Mouse (Mus musculus): ENCODE measurements at regions not wholly inside any gene's neighbourhood (a gene's known extent, or its start where the extent isn't known, plus 50 kb on each side); places are given as distances from the start of the nearest gene placed in this dataset.
"Not testable (repeated sequence)": the region's sequence is repeated elsewhere in the genome, so short reads cannot be mapped to it uniquely, and the experiment has no call there.

GRCm38 (mm10) chr19:59516957-59517356 is 58.8 kb downstream of the Emx2 start:
- intact Hi-C loops (cut with DNase I): no loop called here
- DNase-seq (ENCODE audit: low spot score): no peak

- no peak for DNase-seq (ENCODE audit: low spot score)
- intact Hi-C loops (cut with DNase I): no loop called here
These were observed 61.0 kb downstream of the Emx2 start for GRCm38 (mm10) chr19:59519156-59519555.

- intact Hi-C loops (cut with DNase I): no loop called here
- DNase-seq (ENCODE audit: low spot score): no peak
These were observed 64.0 kb downstream of the Emx2 start for GRCm38 (mm10) chr19:59522176-59522575.

GRCm38 (mm10) chr19:59523356-59523755 is 65.2 kb downstream of the Emx2 start:
- intact Hi-C loops (cut with DNase I): no loop called here
- no peak for DNase-seq (ENCODE audit: low spot score)

GRCm38 (mm10) chr19:59564101-59564500 is 105.9 kb downstream of the Emx2 start:
- intact Hi-C loops (cut with DNase I): no loop called here
- no peak for DNase-seq (ENCODE audit: low spot score)

- no peak for DNase-seq (ENCODE audit: low spot score)
- intact Hi-C loops (cut with DNase I): no loop called here
These were observed 110.7 kb downstream of the Emx2 start for GRCm38 (mm10) chr19:59568907-59569306.

- intact Hi-C loops (cut with DNase I); DNase-seq (ENCODE audit: low spot score): not testable (repeated sequence)
These were observed 111.4 kb downstream of the Emx2 start for GRCm38 (mm10) chr19:59569590-59569989.

- no peak for DNase-seq (ENCODE audit: low spot score)
- intact Hi-C loops (cut with DNase I): no loop called here
These were observed 116.2 kb downstream of the Emx2 start for GRCm38 (mm10) chr19:59574346-59574745.

- intact Hi-C loops (cut with DNase I): no loop called here
- DNase-seq (ENCODE audit: low spot score): no peak
These were observed 119.7 kb downstream of the Emx2 start for GRCm38 (mm10) chr19:59577886-59578285.

- DNase-seq (ENCODE audit: low spot score): no peak
- intact Hi-C loops (cut with DNase I): no loop called here
These were observed 121.5 kb downstream of the Emx2 start for GRCm38 (mm10) chr19:59579676-59580075.

- intact Hi-C loops (cut with DNase I): no loop called here
- DNase-seq (ENCODE audit: low spot score): no peak
These were observed 127.7 kb downstream of the Emx2 start for GRCm38 (mm10) chr19:59585835-59586234.

GRCm38 (mm10) chr19:59587303-59587702 is 129.1 kb downstream of the Emx2 start:
- intact Hi-C loops (cut with DNase I): no loop called here
- no peak for DNase-seq (ENCODE audit: low spot score)

- no peak for DNase-seq (ENCODE audit: low spot score)
- intact Hi-C loops (cut with DNase I): no loop called here
These were observed 129.9 kb downstream of the Emx2 start for GRCm38 (mm10) chr19:59588068-59588522.

- no peak for DNase-seq (ENCODE audit: low spot score)
These were observed 131.8 kb downstream of the Emx2 start for GRCm38 (mm10) chr19:59590021-59590420.

GRCm38 (mm10) chr19:59592060-59592459 is 133.9 kb downstream of the Emx2 start:
- no peak for DNase-seq (ENCODE audit: low spot score)
- intact Hi-C loops (cut with DNase I): no loop called here

More at GRCm38 (mm10) chr19:59590021-59590420, 131.8 kb downstream of the Emx2 start:
- intact Hi-C loops (cut with DNase I): no loop called here

GRCm38 (mm10) chr19:59624288-59624795 is 166.2 kb downstream of the Emx2 start:
- no peak for DNase-seq (ENCODE audit: low spot score)
- intact Hi-C loops (cut with DNase I): no loop called here

GRCm38 (mm10) chr19:59627681-59628080 is 169.5 kb downstream of the Emx2 start:
- DNase-seq (ENCODE audit: low spot score): no peak
- intact Hi-C loops (cut with DNase I): no loop called here

- DNase-seq (ENCODE audit: low spot score): no peak
- intact Hi-C loops (cut with DNase I): no loop called here
These were observed 170.4 kb downstream of the Emx2 start for GRCm38 (mm10) chr19:59628296-59629160.

- DNase-seq (ENCODE audit: low spot score): no peak
- intact Hi-C loops (cut with DNase I): no loop called here
These were observed 170.9 kb downstream of the Emx2 start for GRCm38 (mm10) chr19:59629161-59629445.

- intact Hi-C loops (cut with DNase I): no loop called here
- DNase-seq (ENCODE audit: low spot score): no peak
These were observed 171.9 kb downstream of the Emx2 start for GRCm38 (mm10) chr19:59630095-59630494.

- intact Hi-C loops (cut with DNase I): no loop called here
These were observed 172.5 kb downstream of the Emx2 start for GRCm38 (mm10) chr19:59630706-59631105.

GRCm38 (mm10) chr19:59631541-59631940 is 173.4 kb downstream of the Emx2 start:
- no peak for DNase-seq (ENCODE audit: low spot score)
- intact Hi-C loops (cut with DNase I): no loop called here

More at GRCm38 (mm10) chr19:59630706-59631105, 172.5 kb downstream of the Emx2 start:
- DNase-seq (ENCODE audit: low spot score): no peak

Measured in heart, postnatal 25 days (tissue).